Mouse (Mus musculus) MEL (cell line): ENCODE data around the gene Nfkbil1. TPM values are rescaled to one million over a fixed set of nuclear protein-coding genes. Genes with fewer than 3 reads are reported as not detected.

ENCODE experiments used
- DNase-seq: peaks from one replicate; pipeline ENCODE4 v3.0.0; 2011; ENCODE audit warnings: low read depth, low spot score
- H3K27ac ChIP-seq: 2 replicates; pipeline ENCODE4 v1.5.1; 2012; ENCODE audit warnings: low read depth, mild to moderate bottlenecking, control low read depth, low read length, moderate library complexity; ENCODE audit not compliant: control insufficient read depth
- H3K27me3 ChIP-seq, 2 experiments: fragments of 150-350 bp in 1 of 2; sonication (generic) in 1 of 2; 2 replicates each; pipeline ENCODE4 v1.6.1; 2012; ENCODE audit warnings: low read length in 2 of 2, mild to moderate bottlenecking in 2 of 2, improper control_type of control experiment in 1 of 2, moderate library complexity in 1 of 2; ENCODE audit not compliant: insufficient read depth in 2 of 2, control insufficient read depth in 1 of 2
- H3K36me3 ChIP-seq, 2 experiments: 2 replicates each; pipeline ENCODE4 v1.6.1; 2012 to 2014; ENCODE audit warnings: low read length in 2 of 2, improper control_type of control experiment in 1 of 2, inconsistent platforms in 1 of 2, mild to moderate bottlenecking in 1 of 2; ENCODE audit not compliant: insufficient read depth in 2 of 2, control insufficient read depth in 1 of 2
- H3K4me1 ChIP-seq, 2 experiments: fragments of 150-350 bp in 1 of 2; sonication (generic) in 1 of 2; 2 replicates each; pipeline ENCODE4 v1.6.1; 2012; ENCODE audit warnings: low read length in 2 of 2, improper control_type of control experiment in 1 of 2, mild to moderate bottlenecking in 1 of 2; ENCODE audit not compliant: insufficient read depth in 2 of 2, control insufficient read depth in 1 of 2
- H3K4me3 ChIP-seq, 2 experiments: fragments of 150-350 bp in 1 of 2; sonication (generic) in 1 of 2; 2 replicates each; pipeline ENCODE4 v1.5.1; 2012; ENCODE audit warnings: low read depth in 2 of 2, low read length in 2 of 2, mild to moderate bottlenecking in 2 of 2, moderate library complexity in 2 of 2, control low read depth in 1 of 2, improper control_type of control experiment in 1 of 2; ENCODE audit not compliant: control insufficient read depth in 1 of 2, insufficient read depth in 1 of 2
- H3K79me2 ChIP-seq: 2 replicates; pipeline ENCODE4 v1.6.1; 2012; ENCODE audit warnings: mild to moderate bottlenecking, low read length, moderate library complexity; ENCODE audit not compliant: control insufficient read depth, poor library complexity, insufficient read depth
- H3K9ac ChIP-seq: 2 replicates; pipeline ENCODE4 v1.6.1; 2012; ENCODE audit warnings: low read depth, mild to moderate bottlenecking, control low read depth, low read length, moderate library complexity; ENCODE audit not compliant: control insufficient read depth, poor library complexity, severe bottlenecking
- H3K9me3 ChIP-seq: fragments of 150-350 bp; sonication (generic); replicated peaks from 2 replicates; pipeline ENCODE4 v1.6.1; 2012; ENCODE audit warnings: mild to moderate bottlenecking, low read length, improper control_type of control experiment, moderate library complexity; ENCODE audit not compliant: insufficient read depth
- BHLHE40 ChIP-seq: IDR thresholded peaks from 2 replicates; pipeline ENCODE4 v1.6.1; 2012; ENCODE audit warnings: low read depth, mild to moderate bottlenecking, inconsistent platforms, low read length, improper control_type of control experiment, borderline replicate concordance
- CHD1 ChIP-seq: IDR thresholded peaks from 2 replicates; pipeline ENCODE4 v1.6.1; 2012; ENCODE audit warnings: low read depth, mild to moderate bottlenecking, inconsistent platforms, low read length, improper control_type of control experiment
- CTCF ChIP-seq, 3 experiments: IDR thresholded peaks in 2 of 3; conservative IDR thresholded peaks in 1 of 3; 2 replicates each; pipeline ENCODE4 v1.5.1; 2011 to 2012; ENCODE audit warnings: low read length in 3 of 3, low read depth in 2 of 3, mild to moderate bottlenecking in 2 of 3, improper control_type of control experiment in 1 of 3, inconsistent platforms in 1 of 3, mixed read lengths in 1 of 3, moderate library complexity in 1 of 3; ENCODE audit not compliant: control insufficient read depth in 1 of 3, insufficient read depth in 1 of 3, poor library complexity in 1 of 3, severe bottlenecking in 1 of 3
- GABPA ChIP-seq: IDR thresholded peaks from 2 replicates; pipeline ENCODE4 v1.6.1; 2012; ENCODE audit warnings: low read depth, mild to moderate bottlenecking, inconsistent platforms, low read length, improper control_type of control experiment, moderate library complexity
- JUND ChIP-seq: IDR thresholded peaks from 2 replicates; pipeline ENCODE4 v1.6.1; 2011; ENCODE audit warnings: low read depth, mild to moderate bottlenecking, improper control_type of control experiment, low read length
- MAFK ChIP-seq: IDR thresholded peaks from 2 replicates; pipeline ENCODE4 v1.6.1; 2011; ENCODE audit warnings: low read depth, mild to moderate bottlenecking, low read length, improper control_type of control experiment, borderline replicate concordance
- MAX ChIP-seq: IDR thresholded peaks from 2 replicates; pipeline ENCODE4 v1.6.1; 2011; ENCODE audit warnings: low read length, improper control_type of control experiment
- MXI1 ChIP-seq: IDR thresholded peaks from 2 replicates; pipeline ENCODE4 v1.6.1; 2011; ENCODE audit warnings: mild to moderate bottlenecking, low read depth, low read length, improper control_type of control experiment
- MYB ChIP-seq: IDR thresholded peaks from 2 replicates; pipeline ENCODE4 v1.6.1; 2011; ENCODE audit warnings: mild to moderate bottlenecking, low read depth, low read length, improper control_type of control experiment
- POLR2AphosphoS2 ChIP-seq: IDR thresholded peaks from 2 replicates; pipeline ENCODE4 v1.6.1; 2011; ENCODE audit warnings: low read length, improper control_type of control experiment
- RCOR1 ChIP-seq: IDR thresholded peaks from 2 replicates; pipeline ENCODE4 v1.6.1; 2012; ENCODE audit warnings: low read depth, mild to moderate bottlenecking, inconsistent platforms, low read length, improper control_type of control experiment
- TAL1 ChIP-seq: IDR thresholded peaks from 2 replicates; pipeline ENCODE4 v1.6.1; 2012; ENCODE audit warnings: mild to moderate bottlenecking, inconsistent platforms, low read length, moderate library complexity, mixed read lengths
- UBTF ChIP-seq: IDR thresholded peaks from 2 replicates; pipeline ENCODE4 v1.6.1; 2012; ENCODE audit warnings: low read depth, mild to moderate bottlenecking, inconsistent platforms, low read length, improper control_type of control experiment, moderate library complexity, borderline replicate concordance; ENCODE audit not compliant: insufficient read depth
- USF2 ChIP-seq, 2 experiments: IDR thresholded peaks; 2 replicates each; pipeline ENCODE4 v1.6.1; 2011 to 2012; ENCODE audit warnings: improper control_type of control experiment in 2 of 2, low read length in 2 of 2, borderline replicate concordance in 1 of 2, inconsistent platforms in 1 of 2, low read depth in 1 of 2, mild to moderate bottlenecking in 1 of 2; ENCODE audit not compliant: insufficient read depth in 1 of 2
- ZC3H11A ChIP-seq: IDR thresholded peaks from 2 replicates; pipeline ENCODE4 v1.6.1; 2012; ENCODE audit warnings: low read depth, mild to moderate bottlenecking, inconsistent platforms, low read length, improper control_type of control experiment
- ZMIZ1 ChIP-seq: IDR thresholded peaks from 2 replicates; pipeline ENCODE4 v1.6.1; 2012; ENCODE audit warnings: low read depth, mild to moderate bottlenecking, inconsistent platforms, low read length, improper control_type of control experiment, moderate library complexity
- polyA plus RNA-seq, 2 experiments: library from polyadenylated mRNA; stranded (reverse) in 1 of 2; unstranded in 1 of 2; fragments of >175 nt in 1 of 2; fragments of >200 nt in 1 of 2; gene quantifications; 2 replicates each; pipeline versions ENCODE4 v1.2.1 to v1.2.4; 2012; ENCODE audit warnings: low replicate concordance in 2 of 2, low read depth in 1 of 2; ENCODE audit not compliant: insufficient read length in 2 of 2, insufficient read depth in 1 of 2, missing spikeins in 1 of 2
- total RNA-seq: library from RNA; depleted of rRNA; stranded (reverse); fragments of 300-350 nt; gene quantifications from 2 replicates; pipeline ENCODE4 v1.2.3, GENCODE M21; 2012

Nfkbil1 gene
- total and polyA plus RNA-seq, 3 experiments = 10.3 to 26.0 TPM; not detected in 1

- no peak for TF ChIP-seq MAX
- peak; percentile 94 for TF ChIP-seq JUND
- TF ChIP-seq, all 39 proteins: peak for 1
- no peak for DNase-seq
- Histone ChIP-seq H3K27me3 (no peaks in the 10 kb centered on the region), H3K36me3 (peaks cover 0 to 15% of the 10 kb centered on the region in 2 experiments; a peak in 2 of 4 replicates), H3K27ac (no peak within 1 kb of the TSS), H3K9me3 (no peaks in the 10 kb centered on the region), H3K9ac (no peak within 1 kb of the TSS), H3K4me3 (no peak within 1 kb of the TSS), H3K4me1 (peaks cover 7 to 25% of the 10 kb centered on the region in 2 experiments; a peak in 3 of 4 replicates), H3K79me2 (no peaks in the 10 kb centered on the region; the same call in 1 of the 2 replicates)
These were observed 30.9 kb downstream of the Nfkbil1 start, which contains the start of gene Lta for GRCm38 (mm10) chr17:35204494-35205379. Gene Lta, minus strand, starts transcription at chr17:35205351.

- H3K4me1 ChIP-seq = peaks cover 5 to 15% of the 10 kb centered on the region in 2 experiments; a peak in 3 of 4 replicates
- peak overlapping the region; percentile 32 to 61; a peak in 2 of 4 replicates for H3K4me3 ChIP-seq
- no peaks in the 10 kb centered on the region for H3K27me3 ChIP-seq
- no peaks in the 10 kb centered on the region for H3K79me2 ChIP-seq
- TF ChIP-seq MAFK (no peak), TAL1 (no peak), MXI1 (no peak), RCOR1 (no peak), CTCF (IDR thresholded peaks at IDR 0.05 in 2 of 3, conservative IDR thresholded peaks at IDR 0.05 in 1 of 3; ENCODE audit: control insufficient read depth in 1 of 3, insufficient read depth in 1 of 3, low read depth in 2 of 3, low read length in 3 of 3, poor library complexity in 1 of 3, severe bottlenecking in 1 of 3) (no peak), USF2 (IDR thresholded peaks at IDR 0.05; ENCODE audit: borderline replicate concordance in 1 of 2, insufficient read depth in 1 of 2, low read depth in 1 of 2, low read length in 2 of 2) (no peak), MAX (no peak), CHD1 (no peak), UBTF (no peak), GABPA (no peak), ZC3H11A (no peak), POLR2AphosphoS2 (no peak), ZMIZ1 (no peak), BHLHE40 (no peak), MYB (no peak)
- H3K9ac ChIP-seq = peak overlapping the region; percentile 42; the same call in 1 of the 2 replicates
- no peaks in the 10 kb centered on the region for H3K9me3 ChIP-seq
- H3K27ac ChIP-seq = no peak overlapping the region
- peaks cover 0 to 7% of the 10 kb centered on the region in 2 experiments; a peak in 2 of 4 replicates for H3K36me3 ChIP-seq
- DNase-seq = no peak
These were observed 33.1 kb downstream of the Nfkbil1 start for GRCm38 (mm10) chr17:35202442-35202841.
